Mouse (Mus musculus) forebrain, embryonic 10.5 days (tissue): ENCODE measurements around the gene Wdsub1. TPM values are rescaled to one million over a fixed set of nuclear protein-coding genes. Genes with fewer than 3 reads are reported as not detected.

Source experiments
- DNase-seq: peaks from one replicate; pipeline ENCODE4 v3.0.0-alpha.2; 2017; ENCODE audit warnings: low spot score; ENCODE audit errors: extremely low spot score
- H3K27ac ChIP-seq: fragments of 300-500 bp; sonication (generic); 2 replicates; pipeline ENCODE4 v1.5.1; 2016; ENCODE audit warnings: mild to moderate bottlenecking
- H3K27me3 ChIP-seq: fragments of 300-500 bp; sonication (generic); 2 replicates; pipeline ENCODE4 v1.6.1; 2016; ENCODE audit warnings: mild to moderate bottlenecking; ENCODE audit not compliant: poor library complexity, severe bottlenecking
- H3K36me3 ChIP-seq: fragments of 300-500 bp; sonication (generic); replicated peaks from 2 replicates; pipeline ENCODE4 v1.6.1; 2016; ENCODE audit warnings: mild to moderate bottlenecking, moderate library complexity
- H3K4me1 ChIP-seq: fragments of 300-500 bp; sonication (generic); 2 replicates; pipeline ENCODE4 v1.6.1; 2016
- H3K4me3 ChIP-seq: fragments of 300-500 bp; sonication (generic); 2 replicates; pipeline ENCODE4 v1.5.1; 2016; ENCODE audit warnings: mild to moderate bottlenecking, moderate library complexity
- H3K9me3 ChIP-seq: fragments of 300-500 bp; sonication (generic); 2 replicates; pipeline ENCODE4 v1.6.1; 2016; ENCODE audit warnings: mild to moderate bottlenecking, moderate library complexity
- WGBS: fragments of 180-500 bp; shearing (Covaris S2); methylation state at CpG from one replicate; pipeline ENCODE4 v1.1.7; 2016; 5-methylcytosine and 5-hydroxymethylcytosine counted together
- polyA plus RNA-seq: library from polyadenylated mRNA; unstranded; fragments of >200 nt; fragmentation: Nextera tagmentation; extraction: Ambion mirVana; gene quantifications from 2 replicates; pipeline ENCODE4 v1.2.1, GENCODE M21; 2016

Gene Wdsub1
- polyA plus RNA-seq, 1 experiment from 2014 or later, result 21.2 TPM

DNA sequence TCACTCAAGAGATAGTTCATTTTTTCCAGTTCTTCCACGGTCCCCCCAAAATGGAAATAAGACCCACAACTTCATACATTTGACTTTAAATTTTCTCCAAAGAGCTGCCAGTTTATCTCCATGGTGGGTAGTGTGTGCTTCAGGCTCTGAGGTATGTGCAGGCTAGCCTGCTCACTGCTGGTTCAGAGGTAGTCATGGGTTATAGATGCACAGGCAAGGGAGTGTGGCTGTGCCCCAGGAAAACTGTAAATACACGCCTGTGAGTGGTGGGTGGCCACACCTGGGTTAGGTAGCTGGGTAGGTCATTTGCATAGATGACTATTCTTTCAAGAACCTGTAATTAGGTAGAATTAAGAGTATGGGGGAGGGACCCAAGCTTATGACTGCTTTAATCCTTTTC lies 42.6 kb downstream of the Wdsub1 start:
- peaks cover 85% of the 10 kb centered on the region for H3K36me3 ChIP-seq
- H3K9me3 ChIP-seq, result no peaks in the 10 kb centered on the region
- H3K4me3 ChIP-seq, result no peak overlapping the region
- H3K27ac ChIP-seq, result no peak overlapping the region
- H3K4me1 ChIP-seq, result peaks cover 32% of the 10 kb centered on the region
- WGBS, result 76% methylated on average over 2 of the region's 2 CpGs
- no peak for DNase-seq
- peaks cover 40% of the 10 kb centered on the region; the same call in 1 of the 2 replicates for H3K27me3 ChIP-seq

DNA sequence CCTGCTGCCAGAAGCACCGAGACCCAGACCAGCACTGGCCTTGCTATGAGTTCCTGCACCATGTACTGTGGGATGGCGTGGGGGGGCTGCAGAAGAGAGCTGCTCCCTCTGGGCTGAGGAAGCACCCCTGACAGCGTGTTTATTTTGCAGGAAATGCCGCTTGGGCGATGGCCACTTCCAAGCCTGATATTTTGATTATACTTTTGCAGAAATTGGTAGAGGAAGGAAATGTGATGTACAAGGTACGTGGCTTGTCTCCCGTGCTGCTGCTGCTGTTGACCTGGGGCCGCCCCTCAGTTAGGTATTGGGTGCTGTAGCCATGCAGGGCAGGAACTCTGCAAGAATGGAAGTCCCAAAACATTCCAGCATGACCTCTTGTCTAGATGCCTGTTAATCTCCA lies 43.6 kb downstream of the Wdsub1 start:
- Histone ChIP-seq H3K9me3 (no peaks in the 10 kb centered on the region), H3K4me1 (peaks cover 32% of the 10 kb centered on the region), H3K36me3 (peaks cover 89% of the 10 kb centered on the region), H3K4me3 (no peak overlapping the region), H3K27ac (no peak overlapping the region), H3K27me3 (peaks cover 40% of the 10 kb centered on the region; the same call in 1 of the 2 replicates)
- DNase-seq, result no peak
- 92% methylated on average over 8 of the region's 8 CpGs for WGBS

DNA sequence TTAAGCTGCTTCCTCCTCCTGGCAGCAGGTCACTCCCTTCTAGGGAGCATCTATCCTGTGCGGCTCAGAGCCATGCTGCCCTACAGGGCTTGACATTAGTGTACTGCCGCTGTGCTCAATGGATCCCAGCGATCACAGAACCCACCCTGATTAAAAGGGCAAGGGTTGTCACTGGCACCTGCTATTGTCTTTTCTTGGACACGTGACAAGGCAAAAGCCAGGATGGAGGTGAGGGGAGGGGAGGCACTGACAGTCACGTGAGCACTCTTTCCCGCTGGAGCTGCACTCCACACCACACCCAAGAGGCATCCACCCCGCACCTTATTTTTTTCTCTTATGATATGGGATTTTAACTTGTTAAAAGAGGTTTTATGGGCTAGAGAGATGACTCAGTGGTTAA lies 50.6 kb downstream of the Wdsub1 start:
- Histone ChIP-seq H3K9me3 (no peaks in the 10 kb centered on the region), H3K4me3 (no peak overlapping the region), H3K36me3 (peaks cover 44% of the 10 kb centered on the region), H3K27ac (no peak overlapping the region), H3K27me3 (peaks cover 5% of the 10 kb centered on the region; the same call in 1 of the 2 replicates), H3K4me1 (peaks cover 58% of the 10 kb centered on the region)
- DNase-seq, result no peak
- 89% methylated on average over 7 of the region's 7 CpGs for WGBS

DNA sequence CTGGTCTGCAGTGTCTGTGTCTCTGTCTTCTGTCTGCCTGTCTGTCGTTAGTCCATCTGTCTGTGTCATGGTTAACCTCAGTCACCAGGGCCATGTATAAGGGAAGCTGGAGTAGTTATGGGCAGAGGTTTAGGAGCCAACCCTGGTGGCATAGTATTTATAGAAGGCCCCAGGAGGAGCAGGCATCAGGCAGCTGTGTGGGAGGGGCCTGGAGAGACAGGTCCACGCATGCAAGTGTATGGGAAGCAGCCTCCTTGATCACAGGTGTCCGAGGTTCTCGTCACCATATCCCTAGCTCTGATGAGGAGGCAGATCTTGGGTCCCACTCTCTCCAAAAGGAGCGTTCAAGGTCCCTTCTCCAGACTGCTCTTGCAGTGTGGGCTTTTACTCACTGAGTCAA lies 51.5 kb downstream of the Wdsub1 start:
- Histone ChIP-seq H3K9me3 (no peaks in the 10 kb centered on the region), H3K4me3 (no peak overlapping the region), H3K36me3 (peaks cover 35% of the 10 kb centered on the region), H3K27me3 (peaks cover 4% of the 10 kb centered on the region; the same call in 1 of the 2 replicates), H3K4me1 (peaks cover 63% of the 10 kb centered on the region), H3K27ac (peak overlapping the region; percentile 77)
- DNase-seq, result no peak
- 89% methylated on average over 5 of the region's 5 CpGs for WGBS

DNA sequence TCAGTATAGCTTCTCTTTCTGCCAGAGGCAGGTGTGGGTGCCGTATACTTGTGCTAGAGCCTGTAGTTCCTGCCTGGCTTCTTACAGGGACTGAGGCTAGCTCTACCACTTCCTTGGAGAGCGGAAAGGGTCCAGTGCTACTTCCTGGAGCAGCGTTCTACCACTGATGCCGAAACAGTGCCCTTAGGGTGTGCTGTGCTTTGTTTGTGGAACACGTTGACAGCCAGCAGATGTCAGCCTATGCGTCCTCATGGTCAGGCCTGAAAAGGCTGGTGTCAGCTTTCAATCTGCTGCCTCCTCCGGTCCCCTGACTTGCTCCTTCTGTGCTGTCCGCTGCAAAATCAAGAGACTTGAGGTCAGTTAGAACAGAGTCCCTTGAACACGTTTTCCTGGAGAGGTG lies 52.2 kb downstream of the Wdsub1 start:
- Histone ChIP-seq H3K27me3 (peaks cover 4% of the 10 kb centered on the region; the same call in 1 of the 2 replicates), H3K4me1 (peaks cover 63% of the 10 kb centered on the region), H3K4me3 (no peak overlapping the region), H3K36me3 (peaks cover 29% of the 10 kb centered on the region), H3K9me3 (no peaks in the 10 kb centered on the region), H3K27ac (peak overlapping the region; percentile 77)
- WGBS, result 18% methylated on average over 9 of the region's 9 CpGs
- DNase-seq, result peak; percentile 58

DNA sequence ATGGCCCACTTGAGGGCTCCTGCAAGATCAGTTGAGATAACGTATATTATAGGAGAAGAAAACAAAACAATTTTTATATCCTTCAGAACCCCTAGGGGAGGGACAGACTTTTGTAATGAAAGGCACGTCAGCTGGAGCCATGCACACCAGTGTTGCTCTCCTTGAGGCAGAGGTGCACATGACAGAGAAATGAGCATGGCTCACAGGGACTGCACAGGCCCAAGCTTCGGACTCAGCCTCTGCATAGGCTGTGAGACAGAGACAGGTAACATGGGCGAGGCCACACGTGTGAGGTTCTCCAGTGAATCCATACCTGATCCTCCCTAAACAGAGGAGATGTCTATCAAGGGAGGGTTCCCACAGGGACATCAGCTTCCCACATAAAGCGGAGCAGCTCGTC lies 52.7 kb downstream of the Wdsub1 start:
- H3K27me3 ChIP-seq, result peaks cover 4% of the 10 kb centered on the region; the same call in 1 of the 2 replicates
- peaks cover 26% of the 10 kb centered on the region for H3K36me3 ChIP-seq
- DNase-seq, result no peak
- 83% methylated on average over 7 of the region's 7 CpGs for WGBS
- peak overlapping the region; percentile 77 for H3K27ac ChIP-seq
- H3K4me1 ChIP-seq, result peaks cover 68% of the 10 kb centered on the region
- no peaks in the 10 kb centered on the region for H3K9me3 ChIP-seq
- no peak overlapping the region for H3K4me3 ChIP-seq

DNA sequence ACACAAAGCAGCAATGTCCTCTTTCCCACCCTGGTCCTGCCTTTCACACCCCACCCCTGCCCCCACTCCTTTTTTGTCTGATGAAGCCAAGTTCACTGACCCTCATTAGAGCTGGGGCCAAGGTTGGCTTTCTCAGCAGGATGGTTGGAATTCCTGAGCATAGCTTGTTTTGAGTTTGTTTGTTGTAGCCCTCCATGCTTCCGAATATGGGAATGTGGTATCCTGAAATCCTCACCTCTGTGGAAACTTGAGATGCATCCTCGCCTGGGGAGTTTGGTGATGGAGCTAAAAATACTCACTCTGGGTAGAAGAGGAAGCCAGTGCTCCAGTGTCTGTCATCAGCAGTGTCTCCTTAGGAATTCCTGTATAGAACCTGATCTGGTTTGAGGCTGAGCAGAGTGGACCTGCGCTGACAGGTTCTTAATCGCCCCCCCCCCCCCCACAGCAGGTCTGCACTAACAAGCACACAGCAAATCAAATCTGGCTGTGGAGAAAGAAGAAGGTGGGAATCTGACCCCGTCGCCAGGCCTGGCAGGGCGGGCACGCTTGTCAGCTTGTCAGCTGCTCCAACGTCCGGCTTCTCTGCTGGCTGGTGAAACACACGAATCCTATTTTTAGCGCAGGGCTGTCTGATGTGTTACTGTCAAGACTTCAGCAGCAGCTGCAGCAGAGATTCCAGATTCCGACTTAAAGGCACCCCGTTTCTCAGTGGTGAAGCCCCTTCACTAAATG lies 53.4 kb downstream of the Wdsub1 start:
- H3K4me1 ChIP-seq, result peaks cover 75% of the 10 kb centered on the region
- peaks cover 4% of the 10 kb centered on the region; the same call in 1 of the 2 replicates for H3K27me3 ChIP-seq
- peak overlapping the region; percentile 12; the same call in 1 of the 2 replicates for H3K4me3 ChIP-seq
- H3K9me3 ChIP-seq, result no peaks in the 10 kb centered on the region
- 46% methylated on average over 14 of the region's 14 CpGs for WGBS
- DNase-seq, result peak; percentile 65
- H3K27ac ChIP-seq, result peak overlapping the region; percentile 77
- peaks cover 26% of the 10 kb centered on the region for H3K36me3 ChIP-seq

DNA sequence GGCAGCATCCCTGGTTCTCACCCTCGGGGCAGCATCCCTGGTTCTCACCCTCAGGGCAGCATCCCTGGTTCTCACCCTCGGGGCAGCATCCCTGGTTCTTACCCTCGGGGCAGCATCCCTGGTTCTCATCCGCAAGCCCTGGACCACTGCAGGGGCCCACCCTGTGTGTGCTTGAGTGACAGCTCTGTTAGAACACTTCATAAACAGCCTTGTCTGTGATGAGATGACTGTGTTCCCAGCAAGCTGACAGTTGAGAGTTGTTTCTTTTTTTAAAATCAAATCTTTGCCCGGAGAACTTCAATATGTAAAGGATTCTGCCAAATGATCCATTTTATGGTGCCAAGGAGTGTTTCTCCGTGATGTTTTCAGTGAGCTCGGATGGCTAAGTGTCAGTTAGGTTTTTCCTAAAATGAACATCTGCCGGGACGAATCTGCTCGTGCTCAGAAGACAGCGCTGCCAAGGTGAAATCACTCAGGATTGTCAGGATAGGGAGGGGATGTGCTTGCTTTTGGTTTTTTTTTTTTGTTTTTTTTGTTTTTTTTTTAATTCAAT lies 54.2 kb downstream of the Wdsub1 start:
- Histone ChIP-seq H3K27ac (peak overlapping the region; percentile 77), H3K36me3 (peaks cover 26% of the 10 kb centered on the region), H3K4me1 (peaks cover 73% of the 10 kb centered on the region), H3K9me3 (no peaks in the 10 kb centered on the region), H3K4me3 (no peak overlapping the region), H3K27me3 (peaks cover 3% of the 10 kb centered on the region; the same call in 1 of the 2 replicates)
- 76% methylated on average over 11 of the region's 11 CpGs for WGBS
- DNase-seq, result no peak

DNA sequence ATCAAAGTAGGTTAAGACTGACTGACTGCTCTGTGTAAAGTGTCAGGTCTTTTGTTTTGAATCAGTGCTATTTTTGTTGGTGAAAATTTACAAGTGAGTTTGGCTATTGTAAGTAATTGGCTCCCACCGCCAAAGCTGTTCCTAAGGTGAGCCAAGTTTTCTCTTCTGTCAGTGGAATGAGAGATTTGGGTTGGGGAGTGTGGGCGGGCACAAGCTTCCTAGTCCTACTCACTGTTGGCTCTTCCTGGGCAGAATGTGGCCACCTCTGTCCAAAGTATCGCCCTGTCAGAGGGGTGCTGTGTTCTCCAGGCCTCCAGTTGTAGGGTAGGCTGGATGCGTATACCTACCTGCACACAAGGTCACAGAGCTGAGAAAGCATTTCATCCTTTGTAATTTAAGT lies 57.0 kb downstream of the Wdsub1 start:
- Histone ChIP-seq H3K9me3 (no peaks in the 10 kb centered on the region), H3K27me3 (no peaks in the 10 kb centered on the region), H3K4me1 (peaks cover 53% of the 10 kb centered on the region), H3K27ac (no peak overlapping the region), H3K4me3 (no peak overlapping the region), H3K36me3 (peaks cover 33% of the 10 kb centered on the region)
- DNase-seq, result no peak
- 92% methylated on average over 4 of the region's 4 CpGs for WGBS

DNA sequence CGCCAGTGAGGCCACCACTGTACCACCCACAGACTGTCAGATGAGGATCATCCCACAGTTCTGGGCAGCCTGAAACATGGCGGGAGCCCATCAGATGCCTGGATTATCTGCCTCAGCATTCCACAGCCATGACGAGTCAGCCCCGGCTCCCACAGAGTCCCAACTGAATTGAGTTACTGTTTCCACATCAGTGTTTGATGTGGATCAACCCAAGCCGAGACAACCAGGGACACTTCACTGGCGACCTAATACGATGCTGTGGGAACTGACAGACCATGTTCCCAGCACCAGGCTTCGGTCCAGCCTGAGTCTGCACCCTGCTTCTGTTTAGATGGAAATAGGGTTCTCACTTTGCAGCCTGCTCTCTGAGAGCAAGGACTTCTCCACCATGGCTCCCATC lies 58.1 kb downstream of the Wdsub1 start:
- H3K4me3 ChIP-seq, result no peak overlapping the region
- H3K36me3 ChIP-seq, result peaks cover 43% of the 10 kb centered on the region
- H3K27ac ChIP-seq, result peak overlapping the region; percentile 44
- no peaks in the 10 kb centered on the region for H3K27me3 ChIP-seq
- no peaks in the 10 kb centered on the region for H3K9me3 ChIP-seq
- no peak for DNase-seq
- peaks cover 42% of the 10 kb centered on the region for H3K4me1 ChIP-seq
- 86% methylated on average over 8 of the region's 8 CpGs for WGBS

DNA sequence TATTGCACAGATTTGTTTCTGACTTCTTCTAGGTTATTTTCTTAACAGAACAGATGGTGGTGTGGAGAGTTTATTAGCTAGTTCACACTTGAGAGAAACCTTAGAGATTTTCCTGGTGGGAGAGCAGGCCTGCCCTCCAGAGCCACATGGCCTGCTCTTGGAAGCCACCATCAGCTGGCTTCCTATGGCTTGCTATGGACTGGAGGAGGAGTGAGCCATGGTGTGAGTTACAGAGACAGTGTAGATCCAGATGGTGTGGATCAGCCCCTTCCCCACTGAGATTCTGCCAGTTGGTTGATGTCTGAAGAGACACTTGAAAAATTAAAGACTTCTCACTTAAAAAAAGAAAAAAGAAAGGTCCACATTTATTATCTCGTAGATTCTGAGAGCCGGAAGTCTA lies 61.3 kb downstream of the Wdsub1 start:
- H3K27me3 ChIP-seq, result no peaks in the 10 kb centered on the region
- no peak overlapping the region for H3K4me3 ChIP-seq
- no peak for DNase-seq
- no peaks in the 10 kb centered on the region for H3K9me3 ChIP-seq
- H3K36me3 ChIP-seq, result peaks cover 63% of the 10 kb centered on the region
- 99% methylated on average over 2 of the region's 2 CpGs for WGBS
- H3K27ac ChIP-seq, result no peak overlapping the region
- peaks cover 12% of the 10 kb centered on the region; the same call in 1 of the 2 replicates for H3K4me1 ChIP-seq

DNA sequence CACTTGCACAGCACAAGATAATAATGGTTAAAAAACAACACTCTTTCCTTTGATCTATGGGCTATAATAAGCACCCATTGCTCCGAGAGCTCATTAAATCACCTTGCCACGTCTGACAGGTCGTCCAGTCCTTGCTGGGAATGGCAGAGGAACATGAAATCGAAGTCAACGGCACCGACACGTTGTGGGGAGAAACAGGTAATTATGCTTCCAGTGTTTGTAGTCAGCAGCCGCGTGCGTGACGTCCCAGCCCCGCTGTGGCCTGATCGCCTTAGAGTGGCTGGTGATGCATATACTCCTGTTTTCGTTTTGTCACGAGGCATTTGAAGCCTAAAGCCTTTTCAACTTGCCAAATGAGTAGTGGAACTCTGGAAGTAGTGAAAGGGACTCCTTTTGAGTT lies 62.3 kb downstream of the Wdsub1 start:
- no peaks in the 10 kb centered on the region for H3K27me3 ChIP-seq
- peaks cover 67% of the 10 kb centered on the region for H3K36me3 ChIP-seq
- no peak overlapping the region for H3K4me3 ChIP-seq
- DNase-seq, result no peak
- H3K27ac ChIP-seq, result no peak overlapping the region
- 93% methylated on average over 15 of the region's 15 CpGs for WGBS
- H3K9me3 ChIP-seq, result no peaks in the 10 kb centered on the region
- H3K4me1 ChIP-seq, result peaks cover 11% of the 10 kb centered on the region; the same call in 1 of the 2 replicates

DNA sequence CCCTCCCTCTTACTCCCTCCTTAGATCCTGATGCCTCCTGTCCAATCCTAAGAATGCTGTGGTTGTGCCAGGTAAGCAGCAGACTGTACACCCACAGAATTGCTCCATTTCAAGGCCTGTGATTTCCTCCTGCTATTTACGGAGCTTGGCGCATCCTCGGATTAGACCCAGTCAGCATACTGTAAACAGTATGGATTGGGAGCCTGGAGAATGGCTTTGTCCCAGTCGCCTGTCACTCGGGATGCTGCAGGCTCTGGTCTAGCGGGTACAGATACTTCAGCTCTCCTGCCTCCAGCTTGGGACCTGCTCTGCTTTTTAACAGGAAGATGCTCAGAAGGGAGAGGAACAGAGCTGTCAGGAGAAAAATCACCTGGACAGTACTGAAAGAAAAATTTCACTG lies 63.0 kb downstream of the Wdsub1 start:
- Histone ChIP-seq H3K4me3 (no peak overlapping the region), H3K9me3 (no peaks in the 10 kb centered on the region), H3K27me3 (no peaks in the 10 kb centered on the region), H3K27ac (no peak overlapping the region), H3K36me3 (peaks cover 69% of the 10 kb centered on the region), H3K4me1 (peaks cover 4% of the 10 kb centered on the region; the same call in 1 of the 2 replicates)
- no peak for DNase-seq
- 89% methylated on average over 6 of the region's 6 CpGs for WGBS
